In the genomic region with DNA sequence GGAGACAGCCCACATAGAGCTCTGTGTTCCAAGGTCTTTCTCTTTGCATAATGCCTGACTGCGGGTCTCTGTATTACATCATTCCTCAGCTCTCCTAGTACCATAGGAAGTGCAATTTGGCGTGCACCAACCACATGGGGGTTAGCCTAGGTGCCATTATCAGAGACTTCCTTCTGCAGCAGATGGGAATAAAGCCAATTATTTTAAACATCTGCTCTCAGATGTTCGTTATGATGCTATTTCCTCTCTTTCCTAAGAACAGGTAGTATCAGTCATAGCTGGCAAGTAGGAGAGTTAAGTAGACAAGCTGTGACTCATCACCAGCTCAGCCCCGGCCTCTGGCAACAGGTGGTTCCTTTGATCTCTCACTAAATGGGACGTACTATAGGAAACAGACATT, we compare ENCODE assay signal across 20 mouse cellular contexts. TPM values are rescaled to one million over a fixed set of nuclear protein-coding genes. Genes with fewer than 3 reads are reported as not detected.
A peak's percentile ranks its signal among the peaks of the same experiment; 100 is the strongest.
DNase-seq lines count a peak whose midpoint lies in the region; ATAC-seq and TF ChIP-seq lines count a peak whose summit lies in the region.
"Had no signal": no experiment of that assay in that cellular context is flagged by ENCODE, and none has a peak within 500 bp of the region (broad histone marks: within the 10 kb centered on the region; RNA-seq: fewer than 3 reads in every experiment).

No protein-coding gene starts in this region.

- H3K9me3 ChIP-seq in CH12.LX (replicated peaks; ENCODE audit: low read length) = no peaks in the 10 kb centered on the region
- H3K9me3 ChIP-seq: heart, embryonic 15.5 days; hindbrain, embryonic 13.5 days had no signal

- no peak for TF ChIP-seq CTCF in CH12.LX (conservative IDR thresholded peaks at IDR 0.05 in 1 of 2, IDR thresholded peaks at IDR 0.05 in 1 of 2; ENCODE audit: low read depth in 2 of 2, low read length in 2 of 2)

- H3K27ac ChIP-seq in CH12.LX (ENCODE audit: insufficient read depth, low read depth) = no peak overlapping the region
- H3K27ac ChIP-seq: gastrocnemius, adult 2 months; heart, embryonic 15.5 days; hindbrain, embryonic 13.5 days had no signal

- TF ChIP-seq EP300 in CH12.LX (IDR thresholded peaks at IDR 0.05; ENCODE audit: low read length) = no peak

- H3K9ac ChIP-seq in CH12.LX (ENCODE audit: insufficient read depth, low read depth) = no peak overlapping the region
- H3K9ac ChIP-seq: heart, embryonic 15.5 days; hindbrain, embryonic 13.5 days had no signal

- in situ Hi-C loops in CH12.LX (cut with MboI; ENCODE audit: low pct_ligation_motif_present, low pct_unique_long_range_greater_than_20kb, low sequenced_read_pairs) = loop anchor here (25.0 kb wide), 1 partner anchor 193 kb away; no protein-coding TSS in a partner anchor

- dilution Hi-C loops in CH12.LX (cut with MboI; ENCODE audit: extremely low pct_ligation_motif_present, extremely low pct_unique_long_range_greater_than_20kb, low sequenced_read_pairs) = no loop called here

- no peak overlapping the region for H3K4me2 ChIP-seq in CH12.LX (ENCODE audit: insufficient read depth, low read depth, poor library complexity, severe bottlenecking)
- H3K4me2 ChIP-seq: heart, embryonic 15.5 days; hindbrain, embryonic 13.5 days; midbrain, embryonic 11.5 days had no signal

- TF ChIP-seq POLR2A in CH12.LX (IDR thresholded peaks at IDR 0.05; ENCODE audit: low read depth, low read length) = no peak

- no peak overlapping the region for H3K4me3 ChIP-seq in CH12.LX (replicated peaks in 1 of 3; ENCODE audit: low read depth in 2 of 3, low read length in 2 of 3, poor library complexity in 1 of 3)
- H3K4me3 ChIP-seq: erythroblast, embryonic 14.5 days; gastrocnemius, adult 2 months; heart, embryonic 15.5 days; hindbrain, embryonic 13.5 days; myocyte had no signal

- H3K79me2 ChIP-seq in CH12.LX (replicated peaks; ENCODE audit: control insufficient read depth, extremely low read depth, insufficient read depth, poor library complexity, severe bottlenecking) = no peaks in the 10 kb centered on the region

- H3K36me3 ChIP-seq in CH12.LX (replicated peaks in 1 of 2; ENCODE audit: control insufficient read depth in 1 of 2, insufficient read depth in 1 of 2, low read length in 1 of 2) = no peaks in the 10 kb centered on the region
- H3K36me3 ChIP-seq: heart, embryonic 15.5 days; hindbrain, embryonic 13.5 days had no signal

- no peaks in the 10 kb centered on the region for H3K27me3 ChIP-seq in CH12.LX (replicated peaks)
- H3K27me3 ChIP-seq: heart, embryonic 15.5 days; hindbrain, embryonic 13.5 days had no signal

- ATAC-seq in erythroid progenitor cell, adult 5-6 weeks (replicated peaks; ENCODE audit: low FRiP score, poor library complexity, severe bottlenecking) = peak; percentile 70
- ATAC-seq in megakaryocyte-erythroid progenitor cell, adult 5-6 weeks (replicated peaks; ENCODE audit: low FRiP score, low TSS enrichment, poor library complexity, severe bottlenecking) = peak; percentile 99
- no peak for ATAC-seq in cerebellum, adult (ENCODE audit: insufficient number of reproducible peaks, low FRiP score, low TSS enrichment)
- ATAC-seq: forebrain, embryonic 16.5 days had no signal

- H3K4me1 ChIP-seq in CH12.LX (ENCODE audit: control insufficient read depth in 1 of 2, insufficient read depth in 2 of 2) = peaks cover 0 to 5% of the 10 kb centered on the region in 2 experiments; a peak in 1 of 4 replicates
- H3K4me1 ChIP-seq: heart, embryonic 15.5 days; hindbrain, embryonic 13.5 days had no signal

- DNase-seq in CH12.LX (ENCODE audit: extremely low read depth) = peak; percentile 17
- peak; percentile 15 to 55 for DNase-seq in thymus, postnatal 36 days
- DNase-seq in layer of hippocampus, postnatal 36 days = no peak
- no peak for DNase-seq in ovary, adult 18-20 months (ENCODE audit: low spot score)
- DNase-seq: cerebellum, adult 9-11 months; gastrocnemius, adult 2 months; heart, adult 11 months; kidney, adult 2 months; kidney, postnatal 25 days; retina, postnatal 1 day; right cerebral cortex, postnatal 4 days had no signal

- TF ChIP-seq RAD21 in CH12.LX (IDR thresholded peaks at IDR 0.05; ENCODE audit: low read depth, low read length) = no peak

TF ChIP-seq in CH12.LX, 34 proteins besides CTCF, POLR2A, EP300 and RAD21:
- TF ChIP-seq MAFK (IDR thresholded peaks at IDR 0.05; ENCODE audit: insufficient replicate concordance, low read length) (no peak), TCF12 (IDR thresholded peaks at IDR 0.05; ENCODE audit: low read depth, low read length) (no peak), HCFC1 (IDR thresholded peaks at IDR 0.05; ENCODE audit: low read depth, low read length) (no peak), USF1 (IDR thresholded peaks at IDR 0.05; ENCODE audit: low read depth, low read length) (no peak), RCOR1 (conservative IDR thresholded peaks at IDR 0.05; ENCODE audit: low read depth, low read length) (no peak), UBTF (IDR thresholded peaks at IDR 0.05; ENCODE audit: low read depth, low read length) (no peak), ZC3H11A (IDR thresholded peaks at IDR 0.05; ENCODE audit: low read depth, low read length) (no peak), NELFE (IDR thresholded peaks at IDR 0.05; ENCODE audit: low read depth, low read length) (no peak)

RNA-seq across cellular contexts. Expression of a gene that starts 55.1 kb away (rescaled TPM):
- total RNA-seq in CH12.LX (2012; rRNA removed) (0.38 and 0.42 TPM in 2 replicates), CH12.LX (2014; rRNA removed) (0.09 and 0.12 TPM in 2 replicates)
- polyA plus RNA-seq in CH12.LX (2012; ENCODE audit: insufficient read length, low read depth) = 0.30 and 0.33 TPM in 2 replicates
- not detected in 2 replicates for total RNA-seq in erythroid progenitor cell, adult 5-6 weeks (2015; ENCODE audit: low replicate concordance)
- total RNA-seq in erythroid progenitor cell, adult 5-6 weeks (2017; ENCODE audit: low replicate concordance) = not detected in 2 replicates
- 0.13 TPM in 1 of 2 replicates, not detected in the other for total RNA-seq in megakaryocyte-erythroid progenitor cell, adult 5-6 weeks (2014; fragmentation: Nextera tagmentation)
- 0.15 and 0.52 TPM in 2 replicates for total RNA-seq in megakaryocyte-erythroid progenitor cell, adult 5-6 weeks (2017)
- 100 to 1,000 TPM; 127 to 132 TPM for total RNA-seq in layer of hippocampus, postnatal 36 days (2021)
- polyA plus RNA-seq: erythroblast, embryonic 14.5 days had no signal

Comparison
In these comparisons a context has a peak if more than half of its experiments do, and no peak if none do; other contexts are left out.
1. DNase-seq: peak in CH12.LX (single experiment) and thymus, postnatal 36 days (2 of 2); none in layer of hippocampus, postnatal 36 days (0 of 2) and ovary, adult 18-20 months (single experiment).
2. RNA of a gene that starts 55.1 kb away (total RNA-seq): 127 to 132 TPM in layer of hippocampus, postnatal 36 days; 0.13 to 0.52 TPM in megakaryocyte-erythroid progenitor cell, adult 5-6 weeks, 0.09 to 0.42 TPM in CH12.LX and not detected in erythroid progenitor cell, adult 5-6 weeks; every median in the first group is over 10 times any median in the second.